Mouse (Mus musculus) kidney, adult 2 months (tissue): ENCODE data around the gene Cap2. TPM values are rescaled to one million over a fixed set of nuclear protein-coding genes. Genes with fewer than 3 reads are reported as not detected.
A peak's percentile ranks its signal among the peaks of the same experiment; 100 is the strongest.

Experiments
- DNase-seq: peaks from one replicate; pipeline ENCODE4 v3.0.0; 2021
- H3K27ac ChIP-seq: fragments of 200-500 bp; 2 replicates; pipeline ENCODE4 v1.5.1; 2012; ENCODE audit warnings: low read depth, low read length, control low read depth, inconsistent platforms; ENCODE audit not compliant: insufficient read depth
- H3K27me3 ChIP-seq: fragments of 200-500 bp; replicated peaks from 2 replicates; pipeline ENCODE4 v1.6.1; 2012; ENCODE audit warnings: mild to moderate bottlenecking, moderate library complexity, low read length, inconsistent platforms; ENCODE audit not compliant: control insufficient read depth, insufficient read depth
- H3K36me3 ChIP-seq: fragments of 200-500 bp; 2 replicates; pipeline ENCODE4 v1.6.1; 2012; ENCODE audit warnings: mild to moderate bottlenecking, moderate library complexity, low read length, inconsistent platforms; ENCODE audit not compliant: control insufficient read depth, insufficient read depth
- H3K4me1 ChIP-seq: fragments of 200-500 bp; 2 replicates; pipeline ENCODE4 v1.6.1; 2011; ENCODE audit warnings: low read length; ENCODE audit not compliant: control insufficient read depth, insufficient read depth
- H3K4me3 ChIP-seq: fragments of 200-500 bp; 2 replicates; pipeline ENCODE4 v1.5.1; 2011; ENCODE audit warnings: mild to moderate bottlenecking, low read depth, low read length, control low read depth; ENCODE audit not compliant: insufficient read depth
- CTCF ChIP-seq: fragments of 200-500 bp; conservative IDR thresholded peaks from 2 replicates; pipeline ENCODE4 v1.5.1; 2011; ENCODE audit warnings: low read depth, mild to moderate bottlenecking, control low read depth, low read length, moderate library complexity, mixed read lengths; ENCODE audit not compliant: insufficient read depth, insufficient read length
- POLR2A ChIP-seq: fragments of 200-500 bp; IDR thresholded peaks from one replicate; pipeline ENCODE4 v1.6.1; 2011; ENCODE audit warnings: low read depth, low read length, control low read depth
- WGBS: fragments of 180-500 bp; shearing (Covaris S2); methylation state at CpG from one replicate; pipeline ENCODE4 v1.1.7; 2018; 5-methylcytosine and 5-hydroxymethylcytosine counted together
- polyA plus RNA-seq: library from polyadenylated mRNA; depleted of rRNA; stranded (reverse); fragments of >200 nt; gene quantifications from 2 replicates; pipeline ENCODE4 v1.2.3, GENCODE M21; 2012; rRNA removed

Gene Cap2
- polyA plus RNA-seq, 1 experiment: 3.2 TPM

DNA sequence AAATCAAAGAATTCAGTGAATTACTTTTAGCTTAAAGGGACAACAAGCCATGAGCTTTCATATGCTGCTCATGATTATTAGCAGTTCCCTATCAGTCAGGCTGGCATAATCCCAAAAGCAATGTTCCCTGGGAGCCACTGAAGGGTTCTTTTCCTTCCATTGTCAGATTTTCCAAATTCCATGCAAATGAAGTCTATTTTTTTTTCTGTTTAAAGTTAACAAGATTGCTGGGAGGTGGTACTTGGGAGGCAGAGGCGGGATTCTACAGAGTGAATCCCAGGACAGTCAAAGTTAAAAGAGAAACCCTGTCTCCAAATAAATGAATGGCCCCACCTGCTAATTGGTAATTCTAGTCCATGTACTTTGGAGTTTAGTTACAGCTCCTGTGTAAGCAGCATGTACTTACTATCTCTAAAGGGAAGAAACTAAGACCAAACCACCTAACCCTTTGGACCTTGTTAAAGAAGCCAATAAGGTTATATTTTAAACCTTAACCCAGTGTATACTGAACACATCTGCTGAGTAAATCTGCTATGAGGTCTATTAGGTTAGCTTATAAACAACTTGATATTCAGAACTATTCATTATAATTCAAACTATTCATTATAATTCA lies 193.8 kb downstream of the Cap2 start:
- DNase-seq: peak; percentile 82
- Histone ChIP-seq H3K4me3 (no peak overlapping the region), H3K27ac (no peak overlapping the region), H3K36me3 (peaks cover 4% of the 10 kb centered on the region), H3K27me3 (no peaks in the 10 kb centered on the region), H3K4me1 (0 out of 2 replicates have a peak, but pooled peaks cover 4% of the 10 kb centered on the region)
- 37% methylated on average over 1 of the region's 1 CpGs for WGBS
- no peak for TF ChIP-seq POLR2A

DNA sequence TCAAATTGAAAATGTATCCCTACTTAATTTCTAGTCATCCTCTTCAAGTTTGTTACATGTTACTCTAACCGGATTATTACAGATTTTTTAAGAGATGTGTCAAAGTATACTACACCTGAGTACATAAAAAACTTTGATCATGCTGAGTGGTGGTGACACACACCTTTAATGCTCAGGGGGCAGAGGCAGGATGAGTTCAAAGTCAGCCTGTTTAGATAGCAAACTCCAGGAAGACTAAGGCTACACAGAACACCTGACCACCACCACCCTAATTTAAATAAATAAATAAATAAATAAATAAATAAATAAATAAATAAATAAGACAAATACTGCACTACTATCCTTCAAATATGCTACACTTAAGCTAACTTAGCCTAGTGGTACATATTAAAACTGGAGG lies 194.3 kb downstream of the Cap2 start:
- no peak for DNase-seq
- H3K4me3 ChIP-seq: no peak overlapping the region
- H3K4me1 ChIP-seq: 0 out of 2 replicates have a peak, but pooled peaks cover 4% of the 10 kb centered on the region
- peak overlapping the region; percentile 31; the same call in 1 of the 2 replicates for H3K27ac ChIP-seq
- WGBS: 64% methylated on average over 1 of the region's 1 CpGs
- TF ChIP-seq CTCF: no peak
- no peak for TF ChIP-seq POLR2A
- peaks cover 4% of the 10 kb centered on the region for H3K36me3 ChIP-seq
- no peaks in the 10 kb centered on the region for H3K27me3 ChIP-seq

DNA sequence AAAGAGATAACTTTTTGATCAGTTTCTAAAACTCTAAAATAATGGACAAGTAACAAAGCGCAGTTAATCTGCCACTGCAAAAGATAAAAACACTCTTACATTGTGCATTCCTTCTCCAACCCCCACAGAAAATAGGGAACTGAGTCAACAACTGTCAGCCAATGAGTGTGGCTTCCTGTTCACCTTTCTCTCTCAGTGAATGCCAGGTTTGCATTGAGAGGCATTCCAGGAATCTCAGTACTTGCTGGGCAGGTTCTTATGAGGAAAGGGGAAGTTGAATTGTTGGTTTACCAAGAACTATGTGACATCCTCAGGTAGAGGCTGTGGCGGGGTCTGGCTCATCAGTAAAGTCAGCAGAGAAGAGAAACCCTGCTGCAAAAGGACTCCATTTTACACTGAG lies 195.1 kb downstream of the Cap2 start:
- Histone ChIP-seq H3K27ac (peak overlapping the region; percentile 23; the same call in 1 of the 2 replicates), H3K4me3 (no peak overlapping the region), H3K36me3 (peaks cover 4% of the 10 kb centered on the region), H3K4me1 (0 out of 2 replicates have a peak, but pooled peaks cover 4% of the 10 kb centered on the region), H3K27me3 (no peaks in the 10 kb centered on the region)
- TF ChIP-seq POLR2A: no peak
- no peak for TF ChIP-seq CTCF
- no peak for DNase-seq
- WGBS: 79% methylated on average over 2 of the region's 2 CpGs

DNA sequence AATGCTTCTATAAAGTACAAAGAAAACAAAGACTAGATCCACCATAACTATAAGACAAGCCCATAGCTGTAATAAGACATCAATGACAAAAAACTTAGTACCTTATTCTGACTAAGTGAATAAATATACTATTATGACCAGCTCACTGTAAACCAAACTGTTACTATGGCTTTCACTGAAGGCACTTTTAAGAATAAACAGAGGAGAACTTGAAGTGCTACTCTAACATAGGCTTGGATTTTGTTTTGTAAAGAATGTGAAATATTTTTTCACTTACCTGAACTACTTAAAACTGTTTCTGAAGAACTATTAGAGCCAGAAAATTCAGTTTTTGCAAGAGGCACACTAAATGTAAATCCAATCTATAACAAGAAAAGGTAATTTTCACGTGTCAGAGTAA lies 197.7 kb downstream of the Cap2 start:
- 0 out of 2 replicates have a peak, but pooled peaks cover 4% of the 10 kb centered on the region for H3K4me1 ChIP-seq
- TF ChIP-seq POLR2A (no peak), CTCF (no peak)
- H3K27ac ChIP-seq: no peak overlapping the region
- no peak for DNase-seq
- WGBS: 94% methylated on average over 1 of the region's 1 CpGs
- H3K36me3 ChIP-seq: peaks cover 1% of the 10 kb centered on the region; the same call in 1 of the 2 replicates
- H3K4me3 ChIP-seq: no peak overlapping the region
- no peaks in the 10 kb centered on the region for H3K27me3 ChIP-seq

Other genes starting within 250 kb of the Cap2 start
- 0.06 TPM in 1 of 2 replicates, not detected in the other for gene Stmnd1, start 228.1 kb upstream of the Cap2 start, polyA plus RNA-seq
- gene Rbm24, start 83.4 kb upstream of the Cap2 start, polyA plus RNA-seq: 2.1 and 3.6 TPM in 2 replicates
- 20.4 and 21.5 TPM in 2 replicates for gene Fam8a1, start 167.7 kb downstream of the Cap2 start, polyA plus RNA-seq
- 38.2 and 42.0 TPM in 2 replicates for gene Nup153, start 226.1 kb downstream of the Cap2 start, polyA plus RNA-seq